8 mouse cellular contexts compared by ENCODE assay signal in genomic region chr8:125670420-125670819, GRCm38 (mm10). TPM values are rescaled to one million over a fixed set of nuclear protein-coding genes. Genes with fewer than 3 reads are reported as not detected.
DNase-seq lines count a peak whose midpoint lies in the region; ATAC-seq and TF ChIP-seq lines count a peak whose summit lies in the region.

No protein-coding gene starts in this region.

- whole genome bisulfite sequencing in heart, embryonic 11.5 days (ENCODE audit: insufficient replicate concordance): 90% methylated on average over 6 of the region's 6 CpGs
- 96% methylated on average over 6 of the region's 6 CpGs for WGBS in hindbrain, embryonic 14.5 days
- WGBS in liver, embryonic 14.5 days (ENCODE audit: insufficient replicate concordance): 77% methylated on average over 6 of the region's 6 CpGs

- TF ChIP-seq CTCF in ES-Bruce4 (IDR thresholded peaks at IDR 0.05; ENCODE audit: low read depth, low read length): no peak
- TF ChIP-seq CTCF in liver, embryonic 14.5 days (IDR thresholded peaks at IDR 0.05; ENCODE audit: low read depth): no peak

- intact Hi-C loops in heart, postnatal 25 days (cut with DNase I): no loop called here

- no peak overlapping the region; the same call in 1 of the 2 replicates for H3K9ac ChIP-seq in heart, embryonic 11.5 days (ENCODE audit: low read depth, low read length)
- peak overlapping the region; percentile 71 for H3K9ac ChIP-seq in ES-Bruce4 (ENCODE audit: low read depth, poor library complexity, severe bottlenecking)
- peak overlapping the region; percentile 77 for H3K9ac ChIP-seq in hindbrain, embryonic 14.5 days
- no peak overlapping the region for H3K9ac ChIP-seq in liver, embryonic 14.5 days (replicated peaks)

- ATAC-seq in heart, embryonic 11.5 days (replicated peaks; ENCODE audit: insufficient number of reproducible peaks, low FRiP score, low TSS enrichment): no peak
- no peak for ATAC-seq in hindbrain, embryonic 14.5 days (ENCODE audit: low FRiP score)
- ATAC-seq in liver, embryonic 14.5 days (ENCODE audit: insufficient read depth): no peak

- H3K4me2 ChIP-seq in heart, embryonic 11.5 days: peak overlapping the region; percentile 78
- H3K4me2 ChIP-seq in hindbrain, embryonic 14.5 days (replicated peaks): peak overlapping the region; percentile 99
- peak overlapping the region; percentile 59 for H3K4me2 ChIP-seq in liver, embryonic 14.5 days (ENCODE audit: low read depth)

- H3K27ac ChIP-seq in heart, embryonic 11.5 days (ENCODE audit: low read depth, low read length): no peak overlapping the region
- H3K27ac ChIP-seq in ES-Bruce4 (ENCODE audit: insufficient read depth, low read length): no peak overlapping the region
- H3K27ac ChIP-seq in hindbrain, embryonic 14.5 days: peak overlapping the region; percentile 58; the same call in 1 of the 2 replicates
- no peak overlapping the region for H3K27ac ChIP-seq in liver, embryonic 14.5 days

- TF ChIP-seq POLR2A in ES-Bruce4 (IDR thresholded peaks at IDR 0.05; ENCODE audit: insufficient read depth, low read length): no peak

- no peak for TF ChIP-seq EP300 in ES-Bruce4 (IDR thresholded peaks at IDR 0.05; ENCODE audit: insufficient read depth, low read depth, low read length)
- TF ChIP-seq EP300 in liver, embryonic 14.5 days (IDR thresholded peaks at IDR 0.05; ENCODE audit: low read depth): no peak

- H3K4me3 ChIP-seq in heart, embryonic 11.5 days (ENCODE audit: low read depth, low read length): peak overlapping the region; percentile 58
- H3K4me3 ChIP-seq in ES-Bruce4 (ENCODE audit: low read depth, low read length): peak overlapping the region; percentile 67
- peak overlapping the region; percentile 60 for H3K4me3 ChIP-seq in hindbrain, embryonic 14.5 days (replicated peaks; ENCODE audit: low read length)
- H3K4me3 ChIP-seq in liver, embryonic 14.5 days (ENCODE audit: insufficient read depth in 1 of 2, low read depth in 2 of 2, low read length in 2 of 2): peak overlapping the region; percentile 43 to 58; a peak in 3 of 4 replicates

- peaks cover 18% of the 10 kb centered on the region for H3K4me1 ChIP-seq in heart, embryonic 11.5 days (ENCODE audit: control insufficient read depth, insufficient read depth, low read length)
- peaks cover 2% of the 10 kb centered on the region for H3K4me1 ChIP-seq in ES-Bruce4 (ENCODE audit: control insufficient read depth, insufficient read depth, low read length)
- H3K4me1 ChIP-seq in hindbrain, embryonic 14.5 days (replicated peaks; ENCODE audit: control insufficient read depth, insufficient read depth, low read length): peaks cover 8% of the 10 kb centered on the region
- peaks cover 0 to 5% of the 10 kb centered on the region in 2 experiments; a peak in 2 of 4 replicates for H3K4me1 ChIP-seq in liver, embryonic 14.5 days (replicated peaks; ENCODE audit: control insufficient read depth in 2 of 2, insufficient read depth in 2 of 2, low read length in 1 of 2)

- no peaks in the 10 kb centered on the region for H3K27me3 ChIP-seq in heart, embryonic 11.5 days (ENCODE audit: control insufficient read depth, insufficient read depth, low read length)
- no peaks in the 10 kb centered on the region for H3K27me3 ChIP-seq in ES-Bruce4 (ENCODE audit: control insufficient read depth, insufficient read depth, low read length, poor library complexity, severe bottlenecking)
- H3K27me3 ChIP-seq in hindbrain, embryonic 14.5 days (ENCODE audit: control insufficient read depth, insufficient read depth, low read length): no peaks in the 10 kb centered on the region
- H3K27me3 ChIP-seq in liver, embryonic 14.5 days (ENCODE audit: control insufficient read depth, insufficient read depth, low read length): no peaks in the 10 kb centered on the region

- no peak for DNase-seq in heart, postnatal 25 days (ENCODE audit: low spot score)
- no peak for DNase-seq in hindbrain, embryonic 14.5 days (ENCODE audit: low spot score)
- DNase-seq in liver, embryonic 14.5 days (ENCODE audit: low read depth in 3 of 3, low spot score in 3 of 3): no peak
- DNase-seq in frontal cortex, postnatal 25 days (ENCODE audit: low spot score in 2 of 2): no peak
- DNase-seq in gastrocnemius, adult 18-20 months (ENCODE audit: low spot score): no peak
- no peak for DNase-seq in gastrocnemius, adult 8-10 months (ENCODE audit: low spot score in 2 of 2)

- H3K36me3 ChIP-seq in heart, embryonic 11.5 days (ENCODE audit: control insufficient read depth, insufficient read depth, low read length): peaks cover 9% of the 10 kb centered on the region; the same call in 1 of the 2 replicates
- H3K36me3 ChIP-seq in ES-Bruce4 (ENCODE audit: control insufficient read depth, insufficient read depth, low read length, poor library complexity, severe bottlenecking): no peaks in the 10 kb centered on the region
- no peaks in the 10 kb centered on the region for H3K36me3 ChIP-seq in hindbrain, embryonic 14.5 days (replicated peaks; ENCODE audit: control insufficient read depth, insufficient read depth)
- H3K36me3 ChIP-seq in liver, embryonic 14.5 days (replicated peaks; ENCODE audit: control insufficient read depth, insufficient read depth, low read depth): no peaks in the 10 kb centered on the region

- H3K9me3 ChIP-seq in heart, embryonic 11.5 days (replicated peaks; ENCODE audit: control insufficient read depth, low read length): peaks cover 12% of the 10 kb centered on the region
- H3K9me3 ChIP-seq in ES-Bruce4 (replicated peaks; ENCODE audit: control insufficient read depth, insufficient read depth, low read length, poor library complexity, severe bottlenecking): no peaks in the 10 kb centered on the region
- peaks cover 24% of the 10 kb centered on the region for H3K9me3 ChIP-seq in hindbrain, embryonic 14.5 days (ENCODE audit: control insufficient read depth, low read length)
- H3K9me3 ChIP-seq in liver, embryonic 14.5 days (ENCODE audit: control insufficient read depth, low read length): peaks cover 2% of the 10 kb centered on the region

RNA-seq across cellular contexts. Expression of gene Map10, which starts 0.8 kb away (rescaled TPM):
- polyA plus RNA-seq in heart, embryonic 11.5 days (2014; fragmentation: Nextera tagmentation; extraction: Ambion mirVana): 6.1 and 8.1 TPM in 2 replicates
- total RNA-seq in heart, postnatal 25 days (2021): 1 to 10 TPM; 5.2 to 5.8 TPM
- 3.3 and 5.0 TPM in 2 replicates for polyA plus RNA-seq in ES-Bruce4 (2011; ENCODE audit: insufficient read depth, insufficient read length, low read depth, missing spikeins)
- polyA plus RNA-seq in hindbrain, embryonic 14.5 days (2014; fragmentation: Nextera tagmentation; extraction: Ambion mirVana): 8.7 and 10.2 TPM in 2 replicates
- 0.27 and 0.28 TPM in 2 replicates for polyA plus RNA-seq in liver, embryonic 14.5 days (2012; rRNA removed)
- 0.61 and 0.89 TPM in 2 replicates for polyA plus RNA-seq in liver, embryonic 14.5 days (2014; fragmentation: Nextera tagmentation; extraction: Ambion mirVana)
- 1 to 10 TPM; 2.0 to 2.6 TPM for total RNA-seq in gastrocnemius, adult 18-20 months (2021)
- 1 to 10 TPM; 2.7 to 3.5 (median 3.3) TPM for total RNA-seq in gastrocnemius, adult 8-10 months (2022)

RNA-seq across cellular contexts. Expression of gene Ntpcr, which starts 59.3 kb away (rescaled TPM):
- 25.3 and 29.5 TPM in 2 replicates for polyA plus RNA-seq in heart, embryonic 11.5 days (2014; fragmentation: Nextera tagmentation; extraction: Ambion mirVana)
- total RNA-seq in heart, postnatal 25 days (2021): 10 to 100 TPM; 16.0 TPM
- 14.4 and 15.8 TPM in 2 replicates for polyA plus RNA-seq in ES-Bruce4 (2011; ENCODE audit: insufficient read depth, insufficient read length, low read depth, missing spikeins)
- 35.0 and 38.6 TPM in 2 replicates for polyA plus RNA-seq in hindbrain, embryonic 14.5 days (2014; fragmentation: Nextera tagmentation; extraction: Ambion mirVana)
- 10.1 and 12.6 TPM in 2 replicates for polyA plus RNA-seq in liver, embryonic 14.5 days (2012; rRNA removed)
- 13.9 and 14.7 TPM in 2 replicates for polyA plus RNA-seq in liver, embryonic 14.5 days (2014; fragmentation: Nextera tagmentation; extraction: Ambion mirVana)
- total RNA-seq in gastrocnemius, adult 18-20 months (2021): 10 to 100 TPM in 1 of 2 experiments, 1 to 10 TPM in 1; 9.9 to 10.2 TPM
- total RNA-seq in gastrocnemius, adult 8-10 months (2022): 10 to 100 TPM; 10.1 to 13.7 (median 11.4) TPM

Comparison
In these comparisons a context has a peak if more than half of its experiments do, and no peak if none do; other contexts are left out.
1. H3K9ac ChIP-seq: peak in ES-Bruce4 (single experiment) and hindbrain, embryonic 14.5 days (single experiment); none in heart, embryonic 11.5 days (single experiment) and liver, embryonic 14.5 days (single experiment).
2. Peak in every context shown above with its lines, with median percentiles within 50 percentile points of each other: H3K4me2 ChIP-seq and H3K4me3 ChIP-seq.